Mouse (Mus musculus) kidney, adult 2 months (tissue): ENCODE data around the gene Mcrip1. TPM values are rescaled to one million over a fixed set of nuclear protein-coding genes. Genes with fewer than 3 reads are reported as not detected.
A peak's percentile ranks its signal among the peaks of the same experiment; 100 is the strongest.
"Not testable (repeated sequence)": the region's sequence is repeated elsewhere in the genome, so short reads cannot be mapped to it uniquely, and the experiment has no call there.

Experiments used
- DNase-seq: peaks from one replicate; pipeline ENCODE4 v3.0.0; 2021
- H3K27ac ChIP-seq: fragments of 200-500 bp; 2 replicates; pipeline ENCODE4 v1.5.1; 2012; ENCODE audit warnings: low read depth, low read length, control low read depth, inconsistent platforms; ENCODE audit not compliant: insufficient read depth
- H3K27me3 ChIP-seq: fragments of 200-500 bp; replicated peaks from 2 replicates; pipeline ENCODE4 v1.6.1; 2012; ENCODE audit warnings: mild to moderate bottlenecking, moderate library complexity, low read length, inconsistent platforms; ENCODE audit not compliant: control insufficient read depth, insufficient read depth
- H3K36me3 ChIP-seq: fragments of 200-500 bp; 2 replicates; pipeline ENCODE4 v1.6.1; 2012; ENCODE audit warnings: mild to moderate bottlenecking, moderate library complexity, low read length, inconsistent platforms; ENCODE audit not compliant: control insufficient read depth, insufficient read depth
- H3K4me1 ChIP-seq: fragments of 200-500 bp; 2 replicates; pipeline ENCODE4 v1.6.1; 2011; ENCODE audit warnings: low read length; ENCODE audit not compliant: control insufficient read depth, insufficient read depth
- H3K4me3 ChIP-seq: fragments of 200-500 bp; 2 replicates; pipeline ENCODE4 v1.5.1; 2011; ENCODE audit warnings: mild to moderate bottlenecking, low read depth, low read length, control low read depth; ENCODE audit not compliant: insufficient read depth
- CTCF ChIP-seq: fragments of 200-500 bp; conservative IDR thresholded peaks from 2 replicates; pipeline ENCODE4 v1.5.1; 2011; ENCODE audit warnings: low read depth, mild to moderate bottlenecking, control low read depth, low read length, moderate library complexity, mixed read lengths; ENCODE audit not compliant: insufficient read depth, insufficient read length
- POLR2A ChIP-seq: fragments of 200-500 bp; IDR thresholded peaks from one replicate; pipeline ENCODE4 v1.6.1; 2011; ENCODE audit warnings: low read depth, low read length, control low read depth
- WGBS: fragments of 180-500 bp; shearing (Covaris S2); methylation state at CpG from one replicate; pipeline ENCODE4 v1.1.7; 2018; 5-methylcytosine and 5-hydroxymethylcytosine counted together
- polyA plus RNA-seq: library from polyadenylated mRNA; depleted of rRNA; stranded (reverse); fragments of >200 nt; gene quantifications from 2 replicates; pipeline ENCODE4 v1.2.3, GENCODE M21; 2012

Mcrip1 gene
- polyA plus RNA-seq, 1 experiment: 129 TPM

DNA sequence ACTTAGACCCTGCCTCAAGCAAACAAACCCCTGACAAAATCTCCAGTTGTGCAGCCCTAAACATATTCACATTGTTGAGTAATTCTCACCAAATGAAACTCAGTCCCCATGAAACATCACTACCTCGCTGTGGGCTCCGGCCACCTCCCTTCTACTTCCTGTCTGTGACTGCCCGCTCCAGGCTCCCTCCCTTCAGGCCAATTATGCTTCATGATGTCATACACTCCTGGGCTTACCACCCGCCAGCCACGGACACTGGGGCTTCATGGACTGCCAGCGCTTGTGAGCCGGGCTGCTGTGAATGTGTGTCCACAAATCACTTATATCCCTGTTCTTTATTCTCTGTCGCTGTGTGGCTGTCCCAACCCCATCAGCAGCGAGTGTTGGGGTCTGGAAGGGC is 29.8 kb downstream of the Mcrip1 start:
- 53% methylated on average over 9 of the region's 9 CpGs for WGBS
- H3K27ac ChIP-seq: no peak overlapping the region

GRCm38 (mm10) chr11:120518558-120518957 is 31.0 kb downstream of the Mcrip1 start:
- Histone ChIP-seq H3K36me3 (no peaks in the 10 kb centered on the region), H3K4me3 (no peak overlapping the region), H3K4me1 (no peaks in the 10 kb centered on the region; the same call in 1 of the 2 replicates), H3K27me3 (no peaks in the 10 kb centered on the region), H3K27ac (no peak overlapping the region; the same call in 1 of the 2 replicates)
- WGBS: 64% methylated on average over 6 of the region's 6 CpGs
- TF ChIP-seq POLR2A (no peak), CTCF (no peak)
- no peak for DNase-seq

More for the DNA sequence above, 29.8 kb downstream of the Mcrip1 start:
- Histone ChIP-seq H3K27me3 (no peaks in the 10 kb centered on the region), H3K4me3 (no peak overlapping the region), H3K36me3 (no peaks in the 10 kb centered on the region), H3K4me1 (no peaks in the 10 kb centered on the region; the same call in 1 of the 2 replicates)
- no peak for TF ChIP-seq POLR2A
- peak; percentile 64 for DNase-seq

DNA sequence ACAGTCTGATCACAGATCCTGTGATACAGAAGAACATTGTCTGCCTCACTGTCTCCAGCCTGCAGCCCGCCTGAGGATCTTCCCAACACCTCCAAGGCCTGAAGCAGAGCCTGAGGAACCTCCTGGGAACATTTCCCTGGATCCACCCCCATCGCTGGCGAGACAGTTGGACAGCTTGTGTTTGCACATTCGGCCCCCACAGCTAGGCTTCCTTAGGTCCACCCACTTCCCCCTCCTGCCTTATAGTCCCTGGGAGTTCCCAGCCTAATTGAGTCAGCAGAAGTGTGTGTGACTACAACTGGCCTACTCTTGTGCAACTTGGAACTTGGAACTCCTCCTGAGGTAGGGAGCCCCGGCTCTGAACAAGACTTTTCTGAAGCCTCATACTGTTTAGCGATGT is 31.5 kb downstream of the Mcrip1 start:
- Histone ChIP-seq H3K27ac (no peak overlapping the region), H3K4me1 (no peaks in the 10 kb centered on the region; the same call in 1 of the 2 replicates), H3K27me3 (no peaks in the 10 kb centered on the region), H3K4me3 (no peak overlapping the region), H3K36me3 (no peaks in the 10 kb centered on the region)
- WGBS: 45% methylated on average over 6 of the region's 6 CpGs
- TF ChIP-seq POLR2A (no peak), CTCF (no peak)
- DNase-seq: peak; percentile 38

GRCm38 (mm10) chr11:120517147-120517546 is 32.4 kb downstream of the Mcrip1 start:
- H3K4me3 ChIP-seq: no peak overlapping the region
- WGBS: 86% methylated on average over 4 of the region's 4 CpGs
- DNase-seq: no peak
- H3K27ac ChIP-seq: no peak overlapping the region
- no peaks in the 10 kb centered on the region; the same call in 1 of the 2 replicates for H3K4me1 ChIP-seq
- H3K27me3 ChIP-seq: no peaks in the 10 kb centered on the region
- TF ChIP-seq POLR2A (no peak), CTCF (no peak)
- H3K36me3 ChIP-seq: no peaks in the 10 kb centered on the region

DNA sequence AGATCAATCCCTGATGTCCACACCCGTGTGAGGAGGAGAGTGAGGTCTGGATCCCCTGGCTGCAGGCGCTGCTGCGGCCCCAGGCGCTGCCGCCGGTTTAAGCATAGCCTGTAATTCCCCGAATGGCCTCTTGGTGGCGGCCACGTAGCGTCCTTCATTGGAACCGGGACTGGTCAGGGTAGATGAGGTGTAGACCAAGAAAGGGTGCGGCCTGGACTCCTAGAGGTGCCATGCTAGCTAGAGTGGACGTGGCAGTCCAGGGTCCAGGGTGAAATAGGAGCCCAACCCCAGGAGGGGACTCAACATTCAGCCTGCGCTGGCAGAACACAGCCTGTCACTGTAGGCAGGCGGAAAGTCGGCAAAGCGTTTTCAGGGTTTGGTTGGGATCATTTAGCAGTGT is 33.9 kb downstream of the Mcrip1 start:
- Histone ChIP-seq H3K36me3 (no peaks in the 10 kb centered on the region), H3K4me1 (no peaks in the 10 kb centered on the region; the same call in 1 of the 2 replicates), H3K27me3 (no peaks in the 10 kb centered on the region), H3K4me3 (no peak overlapping the region), H3K27ac (no peak overlapping the region)
- 16% methylated on average over 17 of the region's 17 CpGs for WGBS
- DNase-seq: peak; percentile 93
- peak; percentile 95 for TF ChIP-seq CTCF
- TF ChIP-seq POLR2A: no peak

DNA sequence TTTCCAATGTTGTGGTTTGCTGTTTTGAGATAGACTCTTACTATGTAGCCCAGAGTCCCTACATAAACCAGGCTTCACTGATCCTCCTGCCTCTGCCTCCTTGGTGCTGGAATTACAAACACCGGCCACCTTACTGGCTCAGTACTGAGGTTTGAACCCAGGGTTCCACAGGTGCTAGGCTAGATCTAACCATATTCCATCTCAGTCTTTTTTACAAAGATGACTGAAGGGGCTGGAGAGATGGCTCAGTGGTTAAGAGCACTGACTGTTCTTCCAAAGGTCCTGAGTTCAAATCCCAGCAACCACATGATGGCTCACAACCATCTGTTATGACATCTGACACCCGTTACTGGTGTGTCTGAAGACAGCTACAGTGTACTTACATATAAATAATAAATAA is 35.3 kb downstream of the Mcrip1 start:
- H3K4me3 ChIP-seq, H3K27ac ChIP-seq, DNase-seq, H3K36me3 ChIP-seq, H3K27me3 ChIP-seq, H3K4me1 ChIP-seq: not testable (repeated sequence)
- 89% methylated on average over 2 of the region's 2 CpGs for WGBS

DNA sequence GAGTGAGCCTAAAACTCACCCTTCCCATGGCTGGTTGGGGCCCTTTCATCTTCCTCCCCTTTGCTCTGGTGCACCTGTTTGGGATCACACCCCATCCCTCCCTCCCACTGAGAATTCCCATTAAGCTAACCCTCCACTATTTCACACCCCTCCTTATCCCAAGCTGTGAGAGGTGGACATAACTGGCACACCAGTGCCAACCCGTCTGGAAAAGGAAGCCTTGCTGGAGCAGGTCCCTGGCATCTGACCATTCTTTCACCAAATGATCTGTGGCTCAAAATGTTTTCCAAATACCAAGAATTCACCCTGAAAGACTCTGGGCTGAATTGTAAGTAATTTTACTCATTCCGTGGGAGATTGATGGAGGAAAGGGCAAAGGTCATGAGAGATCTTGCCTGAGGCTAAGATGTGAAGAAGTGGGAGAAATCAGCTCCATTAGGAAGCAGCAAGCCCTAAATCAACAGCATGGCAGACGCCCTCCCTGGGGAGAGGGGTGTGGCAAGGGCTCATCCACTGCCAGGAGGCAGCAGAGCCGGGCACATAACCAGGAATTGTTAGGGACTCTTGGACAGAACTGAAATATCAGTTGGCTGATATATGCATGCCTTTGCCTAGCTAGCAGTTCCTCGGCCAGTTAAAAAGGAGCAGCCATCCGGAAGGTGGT is 36.6 kb downstream of the Mcrip1 start:
- Histone ChIP-seq H3K27me3 (no peaks in the 10 kb centered on the region), H3K4me1 (peaks cover 7% of the 10 kb centered on the region; the same call in 1 of the 2 replicates), H3K27ac (no peak overlapping the region), H3K36me3 (no peaks in the 10 kb centered on the region), H3K4me3 (no peak overlapping the region)
- no peak for TF ChIP-seq CTCF
- TF ChIP-seq POLR2A: no peak
- WGBS: 31% methylated on average over 6 of the region's 6 CpGs
- DNase-seq: peak; percentile 59

DNA sequence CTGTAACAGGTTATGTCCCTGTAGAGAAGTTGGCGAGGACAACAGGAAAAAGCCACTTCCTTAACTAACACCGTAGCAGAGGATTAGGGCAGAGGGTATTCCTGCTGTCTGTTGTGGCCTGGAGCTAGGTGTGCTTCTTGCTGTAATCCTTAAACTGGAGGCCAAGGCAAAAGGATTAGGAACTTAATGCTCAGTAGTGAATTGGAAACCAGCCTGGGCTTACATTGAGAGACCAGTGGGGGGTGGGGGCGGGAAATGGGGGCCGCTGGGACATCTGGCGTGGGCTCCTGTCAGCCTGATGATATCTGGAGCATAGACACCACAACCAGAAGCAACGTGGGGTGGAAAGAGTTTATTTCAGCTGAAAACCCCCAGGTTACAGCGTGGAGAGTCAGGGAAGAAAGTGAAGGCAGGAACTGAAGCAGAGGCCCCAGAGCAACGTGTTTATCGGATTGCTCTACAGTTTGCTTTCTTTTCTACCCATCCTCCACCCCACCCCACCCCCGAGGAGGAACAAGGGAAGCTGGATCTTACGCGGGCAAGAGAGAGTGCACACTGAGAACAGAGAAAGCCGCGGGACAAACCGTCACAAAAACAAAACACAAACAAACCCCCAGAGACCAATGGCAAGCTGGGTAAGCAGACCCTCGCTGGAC is 39.0 kb downstream of the Mcrip1 start:
- no peak overlapping the region for H3K27ac ChIP-seq
- no peaks in the 10 kb centered on the region for H3K36me3 ChIP-seq
- TF ChIP-seq CTCF (no peak), POLR2A (no peak)
- DNase-seq: no peak
- WGBS: 29% methylated on average over 16 of the region's 16 CpGs
- no peaks in the 10 kb centered on the region for H3K27me3 ChIP-seq
- H3K4me3 ChIP-seq: peak overlapping the region; percentile 30; the same call in 1 of the 2 replicates
- peaks cover 10% of the 10 kb centered on the region; the same call in 1 of the 2 replicates for H3K4me1 ChIP-seq
